Mouse (Mus musculus): Measurements from ENCODE around the gene Ctag2. TPM values are rescaled to one million over a fixed set of nuclear protein-coding genes. Genes with fewer than 3 reads are reported as not detected.

The Ctag2 gene
- polyA plus RNA-seq (2014; fragmentation: Nextera tagmentation; extraction: Ambion mirVana) = not detected in 2 replicates

DNA sequence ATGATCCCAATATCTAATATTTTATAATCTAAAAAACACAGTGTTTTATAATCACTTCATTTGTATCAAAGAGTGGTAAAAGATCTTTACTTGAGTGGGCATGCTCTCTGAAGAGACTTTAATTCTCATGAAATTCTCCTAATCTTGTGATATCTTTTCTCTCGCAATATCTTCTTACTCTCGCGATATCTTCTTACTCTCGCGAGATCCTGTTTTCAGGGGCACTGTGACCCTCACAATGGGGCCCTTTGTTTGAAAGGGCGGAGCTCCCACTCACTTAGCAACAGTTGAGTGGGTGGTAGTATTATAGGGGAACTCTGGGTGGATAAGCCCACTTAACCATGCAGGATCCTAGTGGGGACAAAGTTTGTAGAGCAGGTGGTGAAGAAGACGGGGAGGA lies at the start of gene Ctag2:
Gene Ctag2 (plus strand): TSS at position 301 of the 400 bp plus-strand sequence.
- no peak within 1 kb of the TSS for H3K4me2 ChIP-seq
- H3K4me3 ChIP-seq (ENCODE audit: low read depth, low read length) = no peak within 1 kb of the TSS
- no peaks in the 10 kb centered on the region for H3K27me3 ChIP-seq (ENCODE audit: control insufficient read depth, insufficient read depth, low read length)
- no peak within 1 kb of the TSS for H3K9ac ChIP-seq (ENCODE audit: low read depth, low read length)
- no peak for ATAC-seq (replicated peaks; ENCODE audit: insufficient number of reproducible peaks, low FRiP score, low TSS enrichment)
- WGBS (ENCODE audit: insufficient replicate concordance) = 86% methylated on average over 7 of the region's 7 CpGs
- no peaks in the 10 kb centered on the region for H3K36me3 ChIP-seq (ENCODE audit: control insufficient read depth, insufficient read depth, low read length)
- H3K27ac ChIP-seq (ENCODE audit: low read depth, low read length) = no peak within 1 kb of the TSS
- H3K4me1 ChIP-seq (ENCODE audit: control insufficient read depth, insufficient read depth, low read length) = no peaks in the 10 kb centered on the region
- H3K9me3 ChIP-seq (replicated peaks; ENCODE audit: control insufficient read depth, low read length) = no peaks in the 10 kb centered on the region
